Mouse (Mus musculus): Measurements from ENCODE around the gene Osgin1. TPM values are rescaled to one million over a fixed set of nuclear protein-coding genes. Genes with fewer than 3 reads are reported as not detected.

The Osgin1 gene
- 10 to 100 TPM in 1 of 2 experiments, 1 to 10 TPM in 1; 9.3 to 13.9 TPM for total RNA-seq (2021)
- long read RNA-seq, experiment 1, transcript Osgin1-206 (6 exons, 2,005 nt): major isoform, 7 of 21 reads
- long read RNA-seq, experiment 1, partial matches to known transcripts: 0 of 21 reads
- long read RNA-seq, experiment 1, other reads (novel, unspliced or antisense): 13 of 21 reads
- long read RNA-seq, experiment 2, transcript Osgin1-206 (6 exons, 2,005 nt): major isoform, 6 of 19 reads
- long read RNA-seq, experiment 2, partial matches to known transcripts: 1 of 19 reads
- long read RNA-seq, experiment 2, other reads (novel, unspliced or antisense): 12 of 19 reads

- DNase-seq (ENCODE audit: low spot score): no peak
Measured at GRCm38 (mm10) chr8:119433582-119434174, at the start of gene Osgin1. Gene Osgin1 (plus strand): TSS chr8:119434124.

- DNase-seq (ENCODE audit: low spot score): peak; percentile 77
Measured at GRCm38 (mm10) chr8:119384478-119384877, 49.4 kb upstream of the Osgin1 start.

GRCm38 (mm10) chr8:119385854-119386253 is 48.1 kb upstream of the Osgin1 start:
- DNase-seq (ENCODE audit: low spot score): no peak

- no peak for DNase-seq (ENCODE audit: low spot score)
Measured at GRCm38 (mm10) chr8:119386988-119387387, 46.9 kb upstream of the Osgin1 start.

- no peak for DNase-seq (ENCODE audit: low spot score)
Measured at GRCm38 (mm10) chr8:119394097-119394496, 39.8 kb upstream of the Osgin1 start.

GRCm38 (mm10) chr8:119394524-119395026 is 39.3 kb upstream of the Osgin1 start, which contains the start of gene Mlycd:
Gene Mlycd (plus strand): TSS chr8:119394878.
- DNase-seq (ENCODE audit: low spot score): peak; percentile 96

GRCm38 (mm10) chr8:119395072-119395950 is 38.6 kb upstream of the Osgin1 start:
- DNase-seq (ENCODE audit: low spot score): no peak

- DNase-seq (ENCODE audit: low spot score): no peak
Measured at GRCm38 (mm10) chr8:119398558-119398957, 35.4 kb upstream of the Osgin1 start.

GRCm38 (mm10) chr8:119399255-119399654 is 34.7 kb upstream of the Osgin1 start:
- peak; percentile 80 for DNase-seq (ENCODE audit: low spot score)

- no peak for DNase-seq (ENCODE audit: low spot score)
Measured at GRCm38 (mm10) chr8:119400122-119400671, 33.7 kb upstream of the Osgin1 start.

GRCm38 (mm10) chr8:119400904-119401303 is 33.0 kb upstream of the Osgin1 start:
- no peak for DNase-seq (ENCODE audit: low spot score)

GRCm38 (mm10) chr8:119403912-119404311 is 30.0 kb upstream of the Osgin1 start:
- DNase-seq (ENCODE audit: low spot score): no peak

- DNase-seq (ENCODE audit: low spot score): no peak
Measured at GRCm38 (mm10) chr8:119404648-119405047, 29.3 kb upstream of the Osgin1 start.

GRCm38 (mm10) chr8:119408311-119408710 is 25.6 kb upstream of the Osgin1 start:
- DNase-seq (ENCODE audit: low spot score): no peak

GRCm38 (mm10) chr8:119412037-119412734 is 21.7 kb upstream of the Osgin1 start:
- no peak for DNase-seq (ENCODE audit: low spot score)

- DNase-seq (ENCODE audit: low spot score): peak; percentile 78
Measured at GRCm38 (mm10) chr8:119412735-119413498, 21.0 kb upstream of the Osgin1 start.

GRCm38 (mm10) chr8:119413605-119414004 is 20.3 kb upstream of the Osgin1 start:
- DNase-seq (ENCODE audit: low spot score): no peak

- no peak for DNase-seq (ENCODE audit: low spot score)
Measured at GRCm38 (mm10) chr8:119420318-119420717, 13.6 kb upstream of the Osgin1 start.

GRCm38 (mm10) chr8:119421603-119422122 is 12.3 kb upstream of the Osgin1 start:
- DNase-seq (ENCODE audit: low spot score): no peak
